Mouse (Mus musculus) small intestine, adult 2 months (tissue): ENCODE measurements around the gene Bdh2.

Experiments
- CTCF ChIP-seq: fragments of 200-500 bp; IDR thresholded peaks from 2 replicates; pipeline ENCODE4 v1.5.1; 2012; ENCODE audit warnings: low read depth, mild to moderate bottlenecking, control low read depth, inconsistent platforms, low read length, moderate library complexity, mixed read lengths; ENCODE audit not compliant: insufficient replicate concordance, insufficient read length; ENCODE audit errors: extremely low read depth
- POLR2A ChIP-seq: fragments of 200-500 bp; IDR thresholded peaks from 2 replicates; pipeline ENCODE4 v1.6.1; 2012; ENCODE audit warnings: low read depth, mild to moderate bottlenecking, control low read depth, inconsistent platforms, low read length, moderate library complexity

GRCm38 (mm10) chr3:135249104-135249503 lies 31.9 kb upstream of the Bdh2 start:
- TF ChIP-seq CTCF (no peak), POLR2A (no peak)
